In the genomic region with DNA sequence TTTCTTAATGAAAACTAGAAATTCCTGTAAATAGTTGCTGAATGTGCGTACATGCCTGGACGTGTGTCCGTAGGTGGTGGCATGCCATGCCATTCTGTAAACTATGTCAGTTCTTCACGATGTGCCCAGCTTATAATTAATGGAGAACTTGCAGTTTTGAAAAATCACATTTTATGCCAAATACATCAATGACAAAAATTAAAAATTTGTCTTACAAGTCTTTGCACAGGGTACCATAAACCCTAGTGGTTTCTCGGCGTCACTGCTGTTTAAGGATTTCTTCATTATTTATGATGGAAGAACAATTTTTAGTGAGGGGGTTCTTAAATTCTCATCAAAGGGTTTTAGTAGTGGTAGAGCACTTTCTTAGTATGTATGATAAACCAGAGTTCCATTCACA, we compare ENCODE assay signal across 8 mouse cellular contexts. TPM values are rescaled to one million over a fixed set of nuclear protein-coding genes. Genes with fewer than 3 reads are reported as not detected.
DNase-seq lines count a peak whose midpoint lies in the region; ATAC-seq and TF ChIP-seq lines count a peak whose summit lies in the region.

No protein-coding gene starts in this region.

- no peaks in the 10 kb centered on the region for H3K27me3 ChIP-seq in neural tube, embryonic 12.5 days (replicated peaks)

- DNase-seq in lung, adult 2 months, result no peak
- no peak for DNase-seq in lung, postnatal 10 days
- peak; percentile 33 for DNase-seq in c-Kit-positive CD71-positive TER-119-positive erythroid progenitor cells, embryonic 14.5 days (ENCODE audit: low spot score)
- DNase-seq in hindlimb bud, embryonic 11.5 days (ENCODE audit: extremely low spot score, low read depth, low spot score), result peak; percentile 37
- no peak for DNase-seq in spleen, adult 12 weeks (ENCODE audit: low spot score)
- DNase-seq in ovary, postnatal 14 days (ENCODE audit: low spot score), result no peak
- DNase-seq in cerebellum, adult 18-20 months, result no peak

- 14% methylated on average over 6 of the region's 6 CpGs for WGBS in lung, adult 2 months
- WGBS in neural tube, embryonic 12.5 days, result 38% methylated on average over 6 of the region's 6 CpGs

- no peak for TF ChIP-seq CTCF in lung, adult 2 months (IDR thresholded peaks at IDR 0.05; ENCODE audit: insufficient read depth, low read length)

- H3K4me3 ChIP-seq in lung, adult 2 months (replicated peaks; ENCODE audit: extremely low read depth, low read depth, low read length), result peak overlapping the region; percentile 49
- H3K4me3 ChIP-seq in neural tube, embryonic 12.5 days, result peak overlapping the region; percentile 85

- 0 out of 2 replicates have a peak, but pooled peaks have one; percentile 4 for ATAC-seq in neural tube, embryonic 12.5 days (ENCODE audit: low FRiP score, low read depth)

- H3K27ac ChIP-seq in neural tube, embryonic 12.5 days, result no peak overlapping the region

- H3K4me1 ChIP-seq in lung, adult 2 months (ENCODE audit: control insufficient read depth, insufficient read depth, low read length), result peaks cover 5% of the 10 kb centered on the region
- H3K4me1 ChIP-seq in neural tube, embryonic 12.5 days, result peaks cover 10% of the 10 kb centered on the region; the same call in 1 of the 2 replicates

- no peak for TF ChIP-seq POLR2A in lung, adult 2 months (IDR thresholded peaks at IDR 0.05; ENCODE audit: borderline replicate concordance, extremely low read depth, low read depth, low read length)

- H3K4me2 ChIP-seq in neural tube, embryonic 12.5 days (replicated peaks), result peak overlapping the region; percentile 67

- H3K9me3 ChIP-seq in neural tube, embryonic 12.5 days, result no peaks in the 10 kb centered on the region

- H3K36me3 ChIP-seq in neural tube, embryonic 12.5 days, result peaks cover 3% of the 10 kb centered on the region; the same call in 1 of the 2 replicates

- H3K9ac ChIP-seq in neural tube, embryonic 12.5 days, result peak overlapping the region; percentile 93

RNA-seq across cellular contexts. Expression of a gene that starts 1.2 kb away (rescaled TPM):
- polyA plus RNA-seq in lung, adult 2 months (2012; rRNA removed), result 4.7 and 5.5 TPM in 2 replicates
- polyA plus RNA-seq in neural tube, embryonic 12.5 days (2016; fragmentation: Nextera tagmentation; extraction: Ambion mirVana), result 42.3 and 43.0 TPM in 2 replicates

RNA-seq across cellular contexts. Expression of a gene that starts 29.9 kb away (rescaled TPM):
- 4.6 and 6.2 TPM in 2 replicates for polyA plus RNA-seq in lung, adult 2 months (2012; rRNA removed)
- 26.5 and 31.9 TPM in 2 replicates for polyA plus RNA-seq in neural tube, embryonic 12.5 days (2016; fragmentation: Nextera tagmentation; extraction: Ambion mirVana)

RNA-seq across cellular contexts. Expression of a gene that starts 30.1 kb away (rescaled TPM):
- polyA plus RNA-seq in lung, adult 2 months (2012; rRNA removed), result 14.9 and 16.6 TPM in 2 replicates
- 44.5 and 45.3 TPM in 2 replicates for polyA plus RNA-seq in neural tube, embryonic 12.5 days (2016; fragmentation: Nextera tagmentation; extraction: Ambion mirVana)

RNA-seq across cellular contexts. Expression of a gene that starts 46.5 kb away (rescaled TPM):
- polyA plus RNA-seq in lung, adult 2 months (2012; rRNA removed), result 3.7 and 5.0 TPM in 2 replicates
- polyA plus RNA-seq in neural tube, embryonic 12.5 days (2016; fragmentation: Nextera tagmentation; extraction: Ambion mirVana), result 73.2 and 74.8 TPM in 2 replicates

Comparison
In these comparisons a context has a peak if more than half of its experiments do, and no peak if none do; other contexts are left out.
1. DNase-seq: peak in c-Kit-positive CD71-positive TER-119-positive erythroid progenitor cells, embryonic 14.5 days (single experiment) and hindlimb bud, embryonic 11.5 days (single experiment); none in lung, adult 2 months (single experiment), lung, postnatal 10 days (single experiment), spleen, adult 12 weeks (single experiment), ovary, postnatal 14 days (single experiment) and cerebellum, adult 18-20 months (0 of 2).